Mouse (Mus musculus) hindbrain, embryonic 16.5 days (tissue): Measurements from ENCODE around the gene Btg3. TPM values are rescaled to one million over a fixed set of nuclear protein-coding genes. Genes with fewer than 3 reads are reported as not detected.

Experiments used
- ATAC-seq: fragments of 200-750 bp; cut with Nextera tagmentation; 2 replicates; pipeline ENCODE4 v1.8.0; 2017; ENCODE audit warnings: moderate TSS enrichment, moderate library complexity
- H3K27ac ChIP-seq: fragments of 300-500 bp; sonication (generic); 2 replicates; pipeline ENCODE4 v1.5.1; 2014; ENCODE audit warnings: low read depth, mild to moderate bottlenecking, control low read depth, low read length, moderate library complexity
- H3K27me3 ChIP-seq: fragments of 300-500 bp; sonication (generic); replicated peaks from 2 replicates; pipeline ENCODE4 v1.6.1; 2014; ENCODE audit warnings: low read length; ENCODE audit not compliant: control insufficient read depth, insufficient read depth
- H3K36me3 ChIP-seq: fragments of 300-500 bp; sonication (generic); 2 replicates; pipeline ENCODE4 v1.6.1; 2014; ENCODE audit warnings: mild to moderate bottlenecking, low read length, moderate library complexity, mixed read lengths; ENCODE audit not compliant: control insufficient read depth, insufficient read depth
- H3K4me1 ChIP-seq: fragments of 300-500 bp; sonication (generic); 2 replicates; pipeline ENCODE4 v1.6.1; 2014; ENCODE audit warnings: low read depth, low read length; ENCODE audit not compliant: control insufficient read depth, insufficient read depth
- H3K4me2 ChIP-seq: fragments of 300-500 bp; sonication (generic); 2 replicates; pipeline ENCODE4 v1.6.1; 2014; ENCODE audit warnings: mild to moderate bottlenecking, low read length, control low read depth, moderate library complexity
- H3K4me3 ChIP-seq: fragments of 300-500 bp; sonication (generic); 2 replicates; pipeline ENCODE4 v1.5.1; 2014; ENCODE audit warnings: mild to moderate bottlenecking, low read length, control low read depth, moderate library complexity
- H3K9ac ChIP-seq: fragments of 300-500 bp; sonication (generic); 2 replicates; pipeline ENCODE4 v1.6.1; 2014; ENCODE audit warnings: low read depth, mild to moderate bottlenecking, control low read depth, low read length, moderate library complexity
- H3K9me3 ChIP-seq: fragments of 300-500 bp; sonication (generic); 2 replicates; pipeline ENCODE4 v1.6.1; 2014; ENCODE audit warnings: mild to moderate bottlenecking, low read length, moderate library complexity; ENCODE audit not compliant: control insufficient read depth
- WGBS: fragments of 180-500 bp; shearing (Covaris S2); extraction: QIAGEN DNeasy Blood & Tissue Kit; methylation state at CpG from one replicate; pipeline ENCODE4 v1.1.7; 2014; 5-methylcytosine and 5-hydroxymethylcytosine counted together
- polyA plus RNA-seq: library from polyadenylated mRNA; unstranded; fragments of >200 nt; fragmentation: Nextera tagmentation; extraction: Ambion mirVana; gene quantifications from 2 replicates; pipeline ENCODE4 v1.2.1, GENCODE M21; 2015

Btg3 gene
- polyA plus RNA-seq, 1 experiment from 2014 or later: 10.5 TPM

- ATAC-seq: no peak
- Histone ChIP-seq H3K27ac (no peak overlapping the region), H3K27me3 (no peaks in the 10 kb centered on the region), H3K9ac (no peak overlapping the region), H3K4me1 (no peaks in the 10 kb centered on the region), H3K4me2 (no peak overlapping the region), H3K4me3 (no peak overlapping the region), H3K36me3 (no peaks in the 10 kb centered on the region), H3K9me3 (no peaks in the 10 kb centered on the region)
- 75% methylated on average over 9 of the region's 9 CpGs for WGBS
Observed at GRCm38 (mm10) chr16:78296114-78296513, 80.9 kb downstream of the Btg3 start.

DNA sequence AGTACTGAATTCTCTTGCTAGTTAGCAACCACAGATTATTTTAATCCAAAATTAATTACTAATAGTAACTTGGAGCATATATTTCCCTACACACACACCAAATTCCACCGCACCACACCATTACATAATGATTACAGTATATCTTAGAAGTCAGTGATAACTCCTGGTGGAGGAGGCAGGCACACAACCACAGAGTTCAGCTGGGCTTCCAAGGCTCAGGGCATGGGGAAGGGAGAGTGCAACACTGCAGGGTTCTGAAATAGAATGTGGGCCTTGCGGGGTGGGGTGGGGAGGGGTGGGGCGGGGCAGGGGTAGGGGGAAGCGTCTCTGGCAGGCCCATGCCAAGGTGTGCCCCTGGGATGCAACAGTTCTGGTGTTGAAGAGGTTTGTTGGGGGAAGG is 81.4 kb downstream of the Btg3 start:
- Histone ChIP-seq H3K27me3 (no peaks in the 10 kb centered on the region), H3K4me3 (no peak overlapping the region), H3K27ac (no peak overlapping the region), H3K4me1 (no peaks in the 10 kb centered on the region), H3K36me3 (no peaks in the 10 kb centered on the region), H3K4me2 (no peak overlapping the region), H3K9ac (no peak overlapping the region), H3K9me3 (no peaks in the 10 kb centered on the region)
- ATAC-seq: no peak
- WGBS: 48% methylated on average over 4 of the region's 4 CpGs

GRCm38 (mm10) chr16:78294606-78295275 is 82.3 kb downstream of the Btg3 start:
- Histone ChIP-seq H3K4me3 (no peak overlapping the region), H3K36me3 (no peaks in the 10 kb centered on the region), H3K27me3 (no peaks in the 10 kb centered on the region), H3K27ac (no peak overlapping the region), H3K9me3 (no peaks in the 10 kb centered on the region), H3K9ac (no peak overlapping the region), H3K4me1 (no peaks in the 10 kb centered on the region), H3K4me2 (no peak overlapping the region)
- WGBS: 48% methylated on average over 5 of the region's 5 CpGs
- ATAC-seq: no peak

GRCm38 (mm10) chr16:78294051-78294450 is 82.9 kb downstream of the Btg3 start:
- no peak for ATAC-seq
- no peaks in the 10 kb centered on the region for H3K36me3 ChIP-seq
- H3K27me3 ChIP-seq: no peaks in the 10 kb centered on the region
- no peak overlapping the region for H3K9ac ChIP-seq
- H3K4me1 ChIP-seq: no peaks in the 10 kb centered on the region
- no peaks in the 10 kb centered on the region for H3K9me3 ChIP-seq
- 90% methylated on average over 1 of the region's 1 CpGs for WGBS
- H3K4me2 ChIP-seq: no peak overlapping the region
- H3K4me3 ChIP-seq: no peak overlapping the region
- no peak overlapping the region for H3K27ac ChIP-seq

GRCm38 (mm10) chr16:78283231-78283630 is 93.8 kb downstream of the Btg3 start:
- Histone ChIP-seq H3K4me1 (no peaks in the 10 kb centered on the region), H3K27ac (no peak overlapping the region), H3K9ac (no peak overlapping the region), H3K36me3 (no peaks in the 10 kb centered on the region), H3K4me2 (no peak overlapping the region), H3K27me3 (no peaks in the 10 kb centered on the region), H3K9me3 (no peaks in the 10 kb centered on the region), H3K4me3 (no peak overlapping the region)
- 79% methylated on average over 5 of the region's 5 CpGs for WGBS
- no peak for ATAC-seq

Other genes with a start within 250 kb of the Btg3 start
- gene Cxadr, start 75.7 kb downstream of the Btg3 start, polyA plus RNA-seq: 144 and 156 TPM in 2 replicates
- gene D16Ertd472e, start 199.5 kb upstream of the Btg3 start, polyA plus RNA-seq: 5.5 and 7.0 TPM in 2 replicates